Mouse (Mus musculus) C3H10T1/2 (cell line): Measurements from ENCODE around the gene Gabre. TPM values are rescaled to one million over a fixed set of nuclear protein-coding genes. Genes with fewer than 3 reads are reported as not detected.

Experiments used
- polyA plus RNA-seq, 2 experiments: library from polyadenylated mRNA; unstranded; fragments of >200 nt; fragmentation: generic; extraction: Trizol; gene quantifications; one replicate each; pipeline ENCODE4 v1.2.1; 2012; ENCODE audit warnings: missing spikeins in 2 of 2

The Gabre gene
- 1 to 10 TPM; 2.0 to 5.8 TPM for polyA plus RNA-seq

DNA sequence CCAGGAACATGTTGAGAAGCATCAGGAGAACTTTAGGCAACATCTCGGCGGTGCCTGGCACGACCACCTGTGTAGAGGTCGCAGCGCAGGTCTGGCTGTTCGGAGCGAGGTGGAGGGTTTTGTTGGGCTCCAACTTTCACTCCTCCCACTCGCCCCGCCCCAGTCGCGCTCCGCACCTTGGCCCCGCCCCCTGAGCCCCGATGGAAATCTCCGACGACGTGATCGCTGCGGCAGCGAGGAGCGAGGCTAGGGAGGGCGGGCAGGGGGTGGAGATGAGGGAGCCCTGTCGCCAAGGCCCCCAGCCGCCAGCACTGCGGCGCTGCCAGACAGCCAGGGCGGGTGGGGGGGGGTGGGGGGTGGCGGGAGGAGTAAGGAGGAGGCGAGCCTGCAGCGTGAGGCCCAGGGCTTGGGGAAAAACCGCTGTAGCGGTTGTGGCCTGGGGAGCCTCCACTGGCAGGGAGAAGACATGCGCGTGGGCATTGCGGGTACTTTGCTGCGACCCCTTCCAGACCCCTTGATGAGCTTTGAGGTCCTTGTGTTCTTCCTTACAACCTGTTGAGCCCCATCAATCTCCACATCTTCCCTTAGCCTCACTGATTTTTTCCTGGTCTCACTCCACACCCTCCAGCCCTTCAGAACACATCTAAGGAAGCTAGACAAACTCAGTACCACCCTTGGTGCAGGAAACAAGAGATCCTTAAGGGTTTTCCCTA lies at the start of gene Gabre:
Gene Gabre, minus strand, starts transcription at position 145 of the 713 bp plus-strand sequence.

DNA sequence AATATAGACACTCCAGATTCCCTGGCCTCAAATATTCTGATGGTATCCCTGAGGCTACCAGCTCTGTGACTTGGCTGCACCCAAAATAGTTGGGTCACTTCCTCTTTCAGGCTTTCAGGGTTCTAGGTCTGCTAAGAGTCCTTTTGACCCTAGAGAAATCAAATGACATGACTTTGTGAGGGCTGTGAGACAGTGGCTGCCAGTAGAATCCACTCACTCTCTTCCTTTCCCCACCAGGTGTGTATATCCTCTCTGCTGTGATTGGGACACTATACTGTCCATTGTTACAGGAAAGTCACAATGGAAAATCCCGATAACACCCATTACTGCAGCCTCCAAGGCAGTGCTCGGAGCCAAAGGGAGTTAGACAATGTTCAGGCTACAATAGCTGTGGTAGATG lies 52.9 kb downstream of the Gabre start, which contains the start of gene Magea4:
Gene Magea4, plus strand, starts transcription at position 301 of the 400 bp plus-strand sequence.

Other genes starting within 250 kb of the Gabre start
- gene Magea4, start 52.8 kb downstream of the Gabre start, polyA plus RNA-seq: not detected
- gene Magea10, start 112.1 kb upstream of the Gabre start, polyA plus RNA-seq: not detected